Mouse (Mus musculus) liver, adult (tissue): ENCODE measurements around the gene Psmc5.

Experiments used
- GATA4 ChIP-seq: IDR thresholded peaks from 2 replicates; pipeline ENCODE4 v1.6.1; 2014; ENCODE audit warnings: mild to moderate bottlenecking, low read length; ENCODE audit not compliant: insufficient replicate concordance

Gene Psmc5

GRCm38 (mm10) chr11:106265570-106265969, 9.6 kb downstream of the Psmc5 start:
- no peak for TF ChIP-seq GATA4

GRCm38 (mm10) chr11:106266431-106266830, 10.5 kb downstream of the Psmc5 start:
- no peak for TF ChIP-seq GATA4

- TF ChIP-seq GATA4, result no peak
Observed at GRCm38 (mm10) chr11:106267311-106267852, 11.4 kb downstream of the Psmc5 start.

GRCm38 (mm10) chr11:106267871-106268270, 11.9 kb downstream of the Psmc5 start:
- no peak for TF ChIP-seq GATA4

- no peak for TF ChIP-seq GATA4
Observed at GRCm38 (mm10) chr11:106268326-106269059, 12.5 kb downstream of the Psmc5 start.

GRCm38 (mm10) chr11:106269060-106269431, 13.1 kb downstream of the Psmc5 start:
- no peak for TF ChIP-seq GATA4

GRCm38 (mm10) chr11:106271131-106271793, 15.3 kb downstream of the Psmc5 start:
- no peak for TF ChIP-seq GATA4

- TF ChIP-seq GATA4, result no peak
Observed at GRCm38 (mm10) chr11:106271794-106272643, 16.1 kb downstream of the Psmc5 start.

GRCm38 (mm10) chr11:106272644-106273310, 16.8 kb downstream of the Psmc5 start, which contains the start of gene Smarcd2:
Gene Smarcd2 (minus strand): TSS chr11:106272972.
- TF ChIP-seq GATA4, result no peak; the same call in 1 of the 2 replicates

GRCm38 (mm10) chr11:106273311-106273684, 17.3 kb downstream of the Psmc5 start:
- no peak for TF ChIP-seq GATA4

- no peak for TF ChIP-seq GATA4
Observed at GRCm38 (mm10) chr11:106273811-106274210, 17.9 kb downstream of the Psmc5 start.

- no peak for TF ChIP-seq GATA4
Observed at GRCm38 (mm10) chr11:106274374-106274773, 18.4 kb downstream of the Psmc5 start.

- TF ChIP-seq GATA4, result no peak
Observed at GRCm38 (mm10) chr11:106274971-106275411, 19.0 kb downstream of the Psmc5 start.

GRCm38 (mm10) chr11:106276454-106276853, 20.5 kb downstream of the Psmc5 start, which contains the start of gene Tcam1:
Gene Tcam1 (plus strand): TSS chr11:106276672.
- no peak for TF ChIP-seq GATA4

GRCm38 (mm10) chr11:106282452-106282851, 26.5 kb downstream of the Psmc5 start:
- TF ChIP-seq GATA4, result no peak

- no peak for TF ChIP-seq GATA4
Observed at GRCm38 (mm10) chr11:106283371-106283770, 27.4 kb downstream of the Psmc5 start.
